Mouse (Mus musculus): ENCODE data around the gene Nr6a1. TPM values are rescaled to one million over a fixed set of nuclear protein-coding genes. Genes with fewer than 3 reads are reported as not detected.
A peak's percentile ranks its signal among the peaks of the same experiment; 100 is the strongest.

Gene Nr6a1
- 2.3 and 4.3 TPM in 2 replicates for polyA plus RNA-seq (2011; ENCODE audit: insufficient read depth, insufficient read length, low replicate concordance, missing spikeins)

GRCm38 (mm10) chr2:38927115-38927979 lies at the start of gene Nr6a1:
Gene Nr6a1, minus strand, starts transcription at chr2:38927688.
- peak; percentile 78 for TF ChIP-seq CTCF (IDR thresholded peaks at IDR 0.05; ENCODE audit: control insufficient read depth, insufficient read depth, low read length)
- no peak for TF ChIP-seq POLR2A (IDR thresholded peaks at IDR 0.05; ENCODE audit: borderline replicate concordance, control insufficient read depth, low read depth, low read length)
- Histone ChIP-seq H3K27ac (ENCODE audit: control insufficient read depth, insufficient read depth, low read depth, low read length, poor library complexity) (no peak within 1 kb of the TSS), H3K4me1 (ENCODE audit: control insufficient read depth, insufficient read depth, low read length) (no peaks in the 10 kb centered on the region; the same call in 1 of the 2 replicates), H3K4me3 (replicated peaks; ENCODE audit: control insufficient read depth, low read depth, low read length) (peak within 1 kb of the TSS; percentile 45)
- 8% methylated on average over 15 of the region's 19 CpGs for WGBS

- Histone ChIP-seq H3K4me1 (ENCODE audit: control insufficient read depth, insufficient read depth, low read length) (no peaks in the 10 kb centered on the region), H3K27ac (ENCODE audit: control insufficient read depth, insufficient read depth, low read depth, low read length, poor library complexity) (no peak overlapping the region), H3K4me3 (replicated peaks; ENCODE audit: control insufficient read depth, low read depth, low read length) (no peak overlapping the region)
- no peak for TF ChIP-seq POLR2A (IDR thresholded peaks at IDR 0.05; ENCODE audit: borderline replicate concordance, control insufficient read depth, low read depth, low read length)
- no peak for TF ChIP-seq CTCF (IDR thresholded peaks at IDR 0.05; ENCODE audit: control insufficient read depth, insufficient read depth, low read length)
- 80% methylated on average over 21 of the region's 21 CpGs for WGBS
Measured at GRCm38 (mm10) chr2:38975941-38976805, 48.7 kb upstream of the Nr6a1 start.

GRCm38 (mm10) chr2:38975181-38975580 lies 47.7 kb upstream of the Nr6a1 start:
- Histone ChIP-seq H3K4me3 (replicated peaks; ENCODE audit: control insufficient read depth, low read depth, low read length) (no peak overlapping the region), H3K27ac (ENCODE audit: control insufficient read depth, insufficient read depth, low read depth, low read length, poor library complexity) (no peak overlapping the region), H3K4me1 (ENCODE audit: control insufficient read depth, insufficient read depth, low read length) (peaks cover 1% of the 10 kb centered on the region)
- WGBS = 80% methylated on average over 3 of the region's 3 CpGs
- TF ChIP-seq POLR2A (IDR thresholded peaks at IDR 0.05; ENCODE audit: borderline replicate concordance, control insufficient read depth, low read depth, low read length) (no peak), CTCF (IDR thresholded peaks at IDR 0.05; ENCODE audit: control insufficient read depth, insufficient read depth, low read length) (no peak)

- Histone ChIP-seq H3K4me1 (ENCODE audit: control insufficient read depth, insufficient read depth, low read length) (peaks cover 1% of the 10 kb centered on the region), H3K27ac (ENCODE audit: control insufficient read depth, insufficient read depth, low read depth, low read length, poor library complexity) (no peak overlapping the region), H3K4me3 (replicated peaks; ENCODE audit: control insufficient read depth, low read depth, low read length) (no peak overlapping the region)
- no peak for TF ChIP-seq POLR2A (IDR thresholded peaks at IDR 0.05; ENCODE audit: borderline replicate concordance, control insufficient read depth, low read depth, low read length)
- TF ChIP-seq CTCF (IDR thresholded peaks at IDR 0.05; ENCODE audit: control insufficient read depth, insufficient read depth, low read length) = no peak
- 53% methylated on average over 2 of the region's 2 CpGs for WGBS
Measured at GRCm38 (mm10) chr2:38974171-38974570, 46.7 kb upstream of the Nr6a1 start.

DNA sequence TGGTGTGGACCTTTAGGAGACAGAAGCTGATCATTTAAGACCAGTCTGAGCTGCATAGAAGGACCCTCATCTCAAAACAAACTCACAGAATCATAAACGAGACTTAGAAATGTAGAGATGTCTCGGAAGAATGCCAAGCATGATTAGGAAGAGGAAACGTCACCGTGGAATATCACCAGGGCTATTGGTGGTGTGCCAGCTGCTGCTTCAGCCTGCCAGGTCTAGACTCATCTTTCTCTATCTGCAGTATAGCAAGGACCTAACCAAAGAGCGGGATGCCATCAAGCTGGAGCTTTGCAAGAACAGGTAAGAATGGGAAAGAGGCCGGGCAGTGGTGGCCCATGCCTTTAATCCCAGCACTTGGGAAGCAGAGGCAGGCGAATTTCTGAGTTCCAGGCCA lies 46.2 kb upstream of the Nr6a1 start:
- 77% methylated on average over 7 of the region's 7 CpGs for WGBS
- Histone ChIP-seq H3K27ac (ENCODE audit: control insufficient read depth, insufficient read depth, low read depth, low read length, poor library complexity) (no peak overlapping the region), H3K4me3 (replicated peaks; ENCODE audit: control insufficient read depth, low read depth, low read length) (no peak overlapping the region), H3K4me1 (ENCODE audit: control insufficient read depth, insufficient read depth, low read length) (peaks cover 1% of the 10 kb centered on the region)
- TF ChIP-seq POLR2A (IDR thresholded peaks at IDR 0.05; ENCODE audit: borderline replicate concordance, control insufficient read depth, low read depth, low read length) (no peak), CTCF (IDR thresholded peaks at IDR 0.05; ENCODE audit: control insufficient read depth, insufficient read depth, low read length) (no peak)

GRCm38 (mm10) chr2:38973223-38973622 lies 45.7 kb upstream of the Nr6a1 start:
- no peak for TF ChIP-seq CTCF (IDR thresholded peaks at IDR 0.05; ENCODE audit: control insufficient read depth, insufficient read depth, low read length)
- no peak for TF ChIP-seq POLR2A (IDR thresholded peaks at IDR 0.05; ENCODE audit: borderline replicate concordance, control insufficient read depth, low read depth, low read length)
- Histone ChIP-seq H3K4me3 (replicated peaks; ENCODE audit: control insufficient read depth, low read depth, low read length) (no peak overlapping the region), H3K27ac (ENCODE audit: control insufficient read depth, insufficient read depth, low read depth, low read length, poor library complexity) (no peak overlapping the region), H3K4me1 (ENCODE audit: control insufficient read depth, insufficient read depth, low read length) (peaks cover 1% of the 10 kb centered on the region)
- WGBS = 26% methylated on average over 2 of the region's 2 CpGs

DNA sequence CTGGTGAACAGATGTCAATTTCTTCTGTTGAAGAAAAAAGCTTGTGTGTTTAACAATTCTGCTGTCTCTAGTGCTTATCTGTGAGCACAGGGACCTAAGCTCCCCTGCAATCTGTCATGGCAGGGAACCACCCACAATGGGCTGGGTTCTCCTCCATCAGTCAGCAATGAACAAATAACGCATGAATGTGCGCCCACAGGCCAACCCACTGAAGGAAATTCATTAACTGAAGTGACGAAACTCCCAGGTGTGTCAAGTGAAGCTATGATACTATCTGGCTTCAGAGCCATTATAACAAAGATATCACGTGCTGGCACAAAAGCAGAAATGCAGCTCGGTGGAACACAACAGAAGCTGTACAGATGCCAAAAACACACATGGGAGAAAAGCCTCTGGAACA lies 42.6 kb upstream of the Nr6a1 start:
- WGBS = 54% methylated on average over 5 of the region's 5 CpGs
- peaks cover 1% of the 10 kb centered on the region for H3K4me1 ChIP-seq (ENCODE audit: control insufficient read depth, insufficient read depth, low read length)
- no peak for TF ChIP-seq CTCF (IDR thresholded peaks at IDR 0.05; ENCODE audit: control insufficient read depth, insufficient read depth, low read length)
- TF ChIP-seq POLR2A (IDR thresholded peaks at IDR 0.05; ENCODE audit: borderline replicate concordance, control insufficient read depth, low read depth, low read length) = no peak
- H3K27ac ChIP-seq (ENCODE audit: control insufficient read depth, insufficient read depth, low read depth, low read length, poor library complexity) = no peak overlapping the region
- no peak overlapping the region for H3K4me3 ChIP-seq (replicated peaks; ENCODE audit: control insufficient read depth, low read depth, low read length)

DNA sequence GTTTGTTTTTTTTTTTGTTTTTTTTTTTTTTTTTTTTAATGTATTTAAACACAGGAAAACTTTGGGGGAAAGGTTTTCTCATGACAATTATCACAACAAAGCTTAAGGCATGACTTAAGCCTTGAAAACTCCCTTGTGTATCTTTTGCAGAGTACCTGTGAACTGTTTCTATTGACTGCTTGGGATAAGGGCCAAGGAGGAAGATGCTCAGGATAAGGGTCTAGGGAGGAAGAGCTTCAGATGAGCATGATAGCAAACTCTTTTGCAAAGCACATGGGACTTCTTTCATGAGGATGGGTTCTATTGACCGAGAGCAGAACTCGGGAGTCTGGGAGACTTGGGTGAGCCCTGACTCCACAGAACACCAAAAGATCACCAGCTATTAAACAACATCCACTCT lies 42.2 kb upstream of the Nr6a1 start:
- 64% methylated on average over 2 of the region's 2 CpGs for WGBS
- H3K27ac ChIP-seq (ENCODE audit: control insufficient read depth, insufficient read depth, low read depth, low read length, poor library complexity) = no peak overlapping the region
- peaks cover 1% of the 10 kb centered on the region for H3K4me1 ChIP-seq (ENCODE audit: control insufficient read depth, insufficient read depth, low read length)

More for the DNA sequence above, 42.2 kb upstream of the Nr6a1 start:
- H3K4me3 ChIP-seq (replicated peaks; ENCODE audit: control insufficient read depth, low read depth, low read length) = no peak overlapping the region
- TF ChIP-seq CTCF (IDR thresholded peaks at IDR 0.05; ENCODE audit: control insufficient read depth, insufficient read depth, low read length) (no peak), POLR2A (IDR thresholded peaks at IDR 0.05; ENCODE audit: borderline replicate concordance, control insufficient read depth, low read depth, low read length) (no peak)
